Comparison of ENCODE assay signal across 8 mouse cellular contexts in genomic region chr5:52742112-52742813, GRCm38 (mm10). TPM values are rescaled to one million over a fixed set of nuclear protein-coding genes. Genes with fewer than 3 reads are reported as not detected.
DNase-seq lines count a peak whose midpoint lies in the region; ATAC-seq lines count a peak whose summit lies in the region.

No protein-coding gene starts in this region.

- no peak; the same call in 1 of the 2 replicates for ATAC-seq in forebrain, embryonic 12.5 days (ENCODE audit: low FRiP score)
- ATAC-seq in hindbrain, embryonic 11.5 days (ENCODE audit: low FRiP score): peak; percentile 15; the same call in 1 of the 2 replicates
- no peak; the same call in 1 of the 2 replicates for ATAC-seq in limb, embryonic 11.5 days (ENCODE audit: insufficient number of reproducible peaks, low FRiP score, low TSS enrichment, low read depth)

- no peaks in the 10 kb centered on the region for H3K27me3 ChIP-seq in forebrain, embryonic 12.5 days
- H3K27me3 ChIP-seq in hindbrain, embryonic 11.5 days (ENCODE audit: control insufficient read depth, insufficient read depth, low read length): no peaks in the 10 kb centered on the region
- H3K27me3 ChIP-seq in limb, embryonic 11.5 days (ENCODE audit: control insufficient read depth, insufficient read depth, low read length): no peaks in the 10 kb centered on the region
- H3K27me3 ChIP-seq in midbrain, embryonic 10.5 days (ENCODE audit: low read depth, poor library complexity, severe bottlenecking): no peaks in the 10 kb centered on the region
- no peaks in the 10 kb centered on the region for H3K27me3 ChIP-seq in splenic B cell, adult 2 months (ENCODE audit: control insufficient read depth, insufficient read depth, low read length, poor library complexity, severe bottlenecking)

- H3K4me3 ChIP-seq in forebrain, embryonic 12.5 days (replicated peaks): peak overlapping the region; percentile 82
- H3K4me3 ChIP-seq in hindbrain, embryonic 11.5 days (ENCODE audit: low read depth, low read length): peak overlapping the region; percentile 78
- peak overlapping the region; percentile 79 for H3K4me3 ChIP-seq in limb, embryonic 11.5 days (ENCODE audit: low read depth, low read length)
- H3K4me3 ChIP-seq in midbrain, embryonic 10.5 days: peak overlapping the region; percentile 87

- WGBS in forebrain, embryonic 12.5 days: 5% methylated on average over 17 of the region's 17 CpGs
- 4% methylated on average over 17 of the region's 17 CpGs for WGBS in hindbrain, embryonic 11.5 days
- 4% methylated on average over 17 of the region's 17 CpGs for WGBS in limb, embryonic 11.5 days
- WGBS in midbrain, embryonic 10.5 days: 6% methylated on average over 17 of the region's 17 CpGs

- no peaks in the 10 kb centered on the region for H3K4me1 ChIP-seq in forebrain, embryonic 12.5 days
- no peaks in the 10 kb centered on the region for H3K4me1 ChIP-seq in hindbrain, embryonic 11.5 days (replicated peaks; ENCODE audit: control insufficient read depth, insufficient read depth, low read length)
- no peaks in the 10 kb centered on the region for H3K4me1 ChIP-seq in limb, embryonic 11.5 days (ENCODE audit: control insufficient read depth, insufficient read depth, low read length)
- peaks cover 9% of the 10 kb centered on the region for H3K4me1 ChIP-seq in midbrain, embryonic 10.5 days

- peak overlapping the region; percentile 73 for H3K9ac ChIP-seq in forebrain, embryonic 12.5 days
- peak overlapping the region; percentile 76; the same call in 1 of the 2 replicates for H3K9ac ChIP-seq in hindbrain, embryonic 11.5 days (ENCODE audit: low read depth, low read length)
- peak overlapping the region; percentile 89 for H3K9ac ChIP-seq in limb, embryonic 11.5 days (ENCODE audit: low read length)

- H3K4me2 ChIP-seq in forebrain, embryonic 12.5 days: peak overlapping the region; percentile 75
- peak overlapping the region; percentile 57 for H3K4me2 ChIP-seq in hindbrain, embryonic 11.5 days (replicated peaks; ENCODE audit: low read depth, low read length)
- peak overlapping the region; percentile 74 for H3K4me2 ChIP-seq in limb, embryonic 11.5 days (ENCODE audit: low read depth, severe bottlenecking)

- H3K27ac ChIP-seq in forebrain, embryonic 12.5 days: peak overlapping the region; percentile 57
- no peak overlapping the region for H3K27ac ChIP-seq in hindbrain, embryonic 11.5 days (ENCODE audit: low read depth, low read length)
- H3K27ac ChIP-seq in limb, embryonic 11.5 days (replicated peaks; ENCODE audit: low read depth, low read length): no peak overlapping the region; the same call in 1 of the 2 replicates
- peak overlapping the region; percentile 91 for H3K27ac ChIP-seq in midbrain, embryonic 10.5 days (replicated peaks)

- peak; percentile 3 for DNase-seq in layer of hippocampus, adult 11-12 months (ENCODE audit: low spot score)
- DNase-seq in layer of hippocampus, adult 9-10 months (ENCODE audit: low spot score): no peak
- peak; percentile 59 for DNase-seq in adrenal gland, postnatal 14 days
- peak; percentile 66 for DNase-seq in hindbrain, embryonic 11.5 days (ENCODE audit: low spot score)
- peak; percentile 79 for DNase-seq in limb, embryonic 11.5 days (ENCODE audit: low spot score)
- peak; percentile 56 for DNase-seq in midbrain, embryonic 10.5 days (ENCODE audit: low spot score)
- peak; percentile 62 for DNase-seq in splenic B cell, adult 2 months (ENCODE audit: low read depth, low spot score)

- H3K9me3 ChIP-seq in forebrain, embryonic 12.5 days: no peaks in the 10 kb centered on the region
- H3K9me3 ChIP-seq in hindbrain, embryonic 11.5 days (ENCODE audit: control insufficient read depth, low read length): no peaks in the 10 kb centered on the region
- no peaks in the 10 kb centered on the region for H3K9me3 ChIP-seq in limb, embryonic 11.5 days (ENCODE audit: control insufficient read depth, low read length)
- H3K9me3 ChIP-seq in midbrain, embryonic 10.5 days (replicated peaks): no peaks in the 10 kb centered on the region

- H3K36me3 ChIP-seq in forebrain, embryonic 12.5 days (replicated peaks): no peaks in the 10 kb centered on the region
- H3K36me3 ChIP-seq in hindbrain, embryonic 11.5 days (ENCODE audit: control insufficient read depth, insufficient read depth, low read length): no peaks in the 10 kb centered on the region
- no peaks in the 10 kb centered on the region for H3K36me3 ChIP-seq in limb, embryonic 11.5 days (ENCODE audit: control insufficient read depth, insufficient read depth, low read length)
- H3K36me3 ChIP-seq in midbrain, embryonic 10.5 days: no peaks in the 10 kb centered on the region
- H3K36me3 ChIP-seq in splenic B cell, adult 2 months (ENCODE audit: control insufficient read depth, insufficient read depth, low read length, poor library complexity, severe bottlenecking): no peaks in the 10 kb centered on the region; the same call in 1 of the 2 replicates

RNA-seq across cellular contexts. Expression of gene Pi4k2b, which starts 0.9 kb away (rescaled TPM):
- total RNA-seq in adrenal gland, postnatal 14 days (2021): 10.7 and 12.5 TPM in 2 replicates
- polyA plus RNA-seq in forebrain, embryonic 12.5 days (2016; fragmentation: Nextera tagmentation; extraction: Ambion mirVana): 16.1 and 19.2 TPM in 2 replicates
- polyA plus RNA-seq in hindbrain, embryonic 11.5 days (2014; fragmentation: Nextera tagmentation; extraction: Ambion mirVana): 23.1 and 25.2 TPM in 2 replicates
- polyA plus RNA-seq in limb, embryonic 11.5 days (2014; fragmentation: Nextera tagmentation; extraction: Ambion mirVana): 22.8 TPM in 2 replicates
- 13.3 and 15.7 TPM in 2 replicates for polyA plus RNA-seq in midbrain, embryonic 10.5 days (2016; fragmentation: Nextera tagmentation; extraction: Ambion mirVana)

RNA-seq across cellular contexts. Expression of gene Zcchc4, which starts 32.9 kb away (rescaled TPM):
- total RNA-seq in adrenal gland, postnatal 14 days (2021): 9.6 and 10.9 TPM in 2 replicates
- 19.7 and 20.0 TPM in 2 replicates for polyA plus RNA-seq in forebrain, embryonic 12.5 days (2016; fragmentation: Nextera tagmentation; extraction: Ambion mirVana)
- polyA plus RNA-seq in hindbrain, embryonic 11.5 days (2014; fragmentation: Nextera tagmentation; extraction: Ambion mirVana): 15.6 and 17.4 TPM in 2 replicates
- 23.6 and 23.7 TPM in 2 replicates for polyA plus RNA-seq in limb, embryonic 11.5 days (2014; fragmentation: Nextera tagmentation; extraction: Ambion mirVana)
- polyA plus RNA-seq in midbrain, embryonic 10.5 days (2016; fragmentation: Nextera tagmentation; extraction: Ambion mirVana): 16.7 and 18.1 TPM in 2 replicates

Comparison
In these comparisons a context has a peak if more than half of its experiments do, and no peak if none do; other contexts are left out.
1. H3K27ac ChIP-seq: peak in forebrain, embryonic 12.5 days (single experiment) and midbrain, embryonic 10.5 days (single experiment); none in hindbrain, embryonic 11.5 days (single experiment) and limb, embryonic 11.5 days (single experiment).
2. Peak in every context shown above with its lines, with median percentiles within 50 percentile points of each other: H3K4me2 ChIP-seq, H3K4me3 ChIP-seq and H3K9ac ChIP-seq.